Mouse (Mus musculus) lung, embryonic 16.5 days (tissue): ENCODE data around the gene Hist1h2bk. TPM values are rescaled to one million over a fixed set of nuclear protein-coding genes. Genes with fewer than 3 reads are reported as not detected.

Experiments used
- ATAC-seq: fragments of 200-750 bp; cut with Nextera tagmentation; 2 replicates; pipeline ENCODE4 v1.8.0; 2017; ENCODE audit warnings: low read depth, mild to moderate bottlenecking, moderate library complexity
- H3K27ac ChIP-seq: fragments of 300-500 bp; sonication (generic); 2 replicates; pipeline ENCODE4 v1.5.1; 2014; ENCODE audit warnings: mild to moderate bottlenecking, control low read depth, low read length
- H3K27me3 ChIP-seq: fragments of 300-500 bp; sonication (generic); 2 replicates; pipeline ENCODE4 v1.6.1; 2014; ENCODE audit warnings: low read depth, low read length, mixed read lengths; ENCODE audit not compliant: control insufficient read depth, insufficient read depth
- H3K36me3 ChIP-seq: fragments of 300-500 bp; sonication (generic); 2 replicates; pipeline ENCODE4 v1.6.1; 2014; ENCODE audit warnings: low read length; ENCODE audit not compliant: control insufficient read depth, insufficient read depth
- H3K4me1 ChIP-seq: fragments of 300-500 bp; sonication (generic); replicated peaks from 2 replicates; pipeline ENCODE4 v1.6.1; 2014; ENCODE audit warnings: low read length, mixed read lengths; ENCODE audit not compliant: control insufficient read depth, insufficient read depth
- H3K4me2 ChIP-seq: fragments of 300-500 bp; sonication (generic); 2 replicates; pipeline ENCODE4 v1.6.1; 2014; ENCODE audit warnings: low read depth, low read length, control low read depth
- H3K4me3 ChIP-seq: fragments of 300-500 bp; sonication (generic); 2 replicates; pipeline ENCODE4 v1.5.1; 2014; ENCODE audit warnings: mild to moderate bottlenecking, low read length, control low read depth
- H3K9ac ChIP-seq: fragments of 300-500 bp; sonication (generic); 2 replicates; pipeline ENCODE4 v1.6.1; 2014; ENCODE audit warnings: low read length, control low read depth
- H3K9me3 ChIP-seq: fragments of 300-500 bp; sonication (generic); 2 replicates; pipeline ENCODE4 v1.6.1; 2016; ENCODE audit warnings: low read length; ENCODE audit not compliant: control insufficient read depth
- WGBS: fragments of 180-500 bp; shearing (Covaris S2); extraction: QIAGEN DNeasy Blood & Tissue Kit; methylation state at CpG from one replicate; pipeline ENCODE4 v1.1.7; 2014; 5-methylcytosine and 5-hydroxymethylcytosine counted together
- polyA plus RNA-seq: library from polyadenylated mRNA; unstranded; fragments of >200 nt; fragmentation: Nextera tagmentation; extraction: Ambion mirVana; gene quantifications from 2 replicates; pipeline ENCODE4 v1.2.1, GENCODE M21; 2015

The Hist1h2bk gene
- polyA plus RNA-seq, 1 experiment from 2014 or later, result 6.6 TPM

DNA sequence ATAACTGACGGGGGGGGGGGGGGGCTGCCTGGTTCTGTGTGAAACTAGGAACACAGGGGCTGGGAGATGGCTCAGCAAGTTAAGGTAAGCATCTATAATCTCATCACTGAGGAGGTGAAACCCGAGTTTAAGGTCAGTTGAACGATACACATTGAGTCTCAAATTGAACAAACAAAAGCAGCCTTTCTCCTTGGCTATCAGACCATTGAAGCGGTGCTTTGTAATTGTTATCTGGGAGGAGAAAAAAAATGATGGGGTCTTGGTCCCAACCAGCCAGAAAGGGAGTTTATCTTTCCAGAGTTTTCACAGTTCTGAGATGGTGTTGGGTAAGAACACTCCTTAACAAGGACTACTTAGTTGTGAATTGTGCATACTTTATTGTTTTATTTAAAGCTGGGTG lies 37.8 kb upstream of the Hist1h2bk start:
- Histone ChIP-seq H3K27ac (no peak overlapping the region), H3K4me3 (no peak overlapping the region), H3K36me3 (no peaks in the 10 kb centered on the region), H3K9ac (no peak overlapping the region), H3K27me3 (peaks cover 49% of the 10 kb centered on the region), H3K4me2 (no peak overlapping the region), H3K4me1 (peaks cover 10% of the 10 kb centered on the region; the same call in 1 of the 2 replicates), H3K9me3 (no peaks in the 10 kb centered on the region)
- WGBS, result 8% methylated on average over 4 of the region's 4 CpGs
- ATAC-seq, result no peak

DNA sequence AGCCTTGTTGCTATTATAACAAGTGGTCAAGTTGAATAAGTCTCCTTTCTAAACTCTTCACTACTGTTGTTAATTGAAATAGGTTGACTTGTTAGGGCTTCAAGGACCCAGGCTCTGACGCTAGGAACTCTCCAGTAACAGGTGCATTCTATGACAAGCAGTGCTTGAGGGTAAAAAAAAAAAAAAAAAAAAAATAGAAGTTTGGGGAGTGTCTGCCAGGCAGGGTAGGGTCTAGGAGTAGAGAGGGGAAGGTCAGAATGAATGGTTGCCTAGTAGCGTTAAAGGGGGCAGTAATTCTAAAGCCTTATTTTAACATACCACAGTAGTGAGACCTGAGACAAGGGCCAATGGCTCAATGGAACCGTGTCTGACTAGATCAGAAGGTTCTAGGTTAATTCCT lies 37.3 kb upstream of the Hist1h2bk start:
- H3K27me3 ChIP-seq, result peaks cover 54% of the 10 kb centered on the region
- peaks cover 10% of the 10 kb centered on the region; the same call in 1 of the 2 replicates for H3K4me1 ChIP-seq
- no peak overlapping the region for H3K4me2 ChIP-seq
- H3K4me3 ChIP-seq, result no peak overlapping the region
- H3K9me3 ChIP-seq, result no peaks in the 10 kb centered on the region
- H3K9ac ChIP-seq, result no peak overlapping the region
- H3K36me3 ChIP-seq, result no peaks in the 10 kb centered on the region
- no peak for ATAC-seq
- no peak overlapping the region for H3K27ac ChIP-seq
- 18% methylated on average over 3 of the region's 3 CpGs for WGBS

DNA sequence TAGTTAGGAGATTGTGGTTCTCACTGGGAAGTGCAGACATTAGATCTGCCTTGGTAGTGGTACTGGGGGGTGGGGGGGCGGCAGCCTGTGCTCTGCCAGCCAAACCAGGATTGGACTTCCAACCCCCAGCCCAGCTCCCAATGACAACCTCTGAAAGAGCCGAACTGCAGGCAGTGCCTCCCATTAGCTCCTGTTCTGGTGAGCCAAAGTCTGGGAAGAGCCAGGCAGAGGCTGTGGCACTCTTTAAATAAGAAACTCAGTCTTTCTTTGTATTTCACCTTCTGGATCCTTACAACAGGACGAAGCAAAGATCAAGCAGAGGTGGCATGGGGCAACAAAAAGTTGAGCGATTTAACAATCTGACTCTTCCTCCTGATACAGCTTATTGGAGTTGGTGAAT lies 36.5 kb upstream of the Hist1h2bk start:
- 46% methylated on average over 4 of the region's 4 CpGs for WGBS
- Histone ChIP-seq H3K27me3 (peaks cover 61% of the 10 kb centered on the region), H3K4me3 (no peak overlapping the region), H3K9me3 (no peaks in the 10 kb centered on the region), H3K4me2 (no peak overlapping the region), H3K27ac (no peak overlapping the region), H3K4me1 (peaks cover 10% of the 10 kb centered on the region; the same call in 1 of the 2 replicates), H3K9ac (no peak overlapping the region), H3K36me3 (no peaks in the 10 kb centered on the region)
- ATAC-seq, result no peak

DNA sequence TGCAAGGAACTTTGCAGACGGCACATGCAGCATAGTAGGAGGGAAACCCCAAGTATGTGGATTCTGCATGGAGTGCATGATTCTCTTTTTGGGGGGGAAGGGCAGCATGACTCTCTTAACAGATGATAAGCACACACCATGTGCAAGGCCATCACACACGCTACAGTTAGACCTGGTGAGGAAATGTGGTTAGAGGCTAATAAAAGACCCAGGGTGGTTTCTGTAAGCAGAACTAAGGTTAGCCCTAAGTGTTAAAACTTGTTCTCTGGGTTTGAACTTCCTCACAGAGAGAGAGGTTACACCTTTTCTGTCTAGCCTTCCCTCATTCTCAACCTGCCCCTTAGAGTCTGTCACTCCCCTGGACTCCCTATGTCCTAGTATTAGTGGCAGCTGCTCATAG lies 34.3 kb upstream of the Hist1h2bk start:
- Histone ChIP-seq H3K27ac (no peak overlapping the region), H3K9me3 (no peaks in the 10 kb centered on the region), H3K36me3 (no peaks in the 10 kb centered on the region), H3K9ac (no peak overlapping the region), H3K4me1 (peaks cover 13% of the 10 kb centered on the region), H3K4me2 (0 out of 2 replicates have a peak overlapping the region, but pooled peaks have one; percentile 18), H3K4me3 (no peak overlapping the region), H3K27me3 (peaks cover 69% of the 10 kb centered on the region)
- 57% methylated on average over 2 of the region's 2 CpGs for WGBS
- ATAC-seq, result no peak

DNA sequence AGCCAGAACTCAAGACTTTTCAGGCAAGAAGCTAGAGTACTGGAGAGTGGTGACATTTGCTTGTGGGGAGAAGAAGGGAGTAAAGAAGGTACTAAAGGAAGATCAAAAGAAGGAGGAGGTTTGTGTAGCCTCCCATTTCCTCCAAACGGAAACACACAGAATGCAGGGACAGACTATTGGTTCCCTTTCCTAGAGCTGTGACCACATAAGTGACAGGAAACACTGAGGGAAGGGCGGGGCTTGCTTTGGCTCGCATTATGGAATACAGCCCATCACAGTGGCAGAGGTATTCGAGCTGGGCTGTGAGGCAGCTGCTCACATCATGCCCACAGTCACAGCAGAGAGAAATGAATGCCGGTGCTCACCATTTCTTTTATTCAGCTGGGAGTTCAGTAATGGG lies 33.8 kb upstream of the Hist1h2bk start:
- H3K4me3 ChIP-seq, result no peak overlapping the region
- H3K9ac ChIP-seq, result no peak overlapping the region
- peaks cover 13% of the 10 kb centered on the region for H3K4me1 ChIP-seq
- peaks cover 69% of the 10 kb centered on the region for H3K27me3 ChIP-seq
- no peak overlapping the region for H3K27ac ChIP-seq
- H3K36me3 ChIP-seq, result no peaks in the 10 kb centered on the region
- 13% methylated on average over 5 of the region's 5 CpGs for WGBS
- ATAC-seq, result no peak
- H3K9me3 ChIP-seq, result no peaks in the 10 kb centered on the region
- H3K4me2 ChIP-seq, result 0 out of 2 replicates have a peak overlapping the region, but pooled peaks have one; percentile 18

DNA sequence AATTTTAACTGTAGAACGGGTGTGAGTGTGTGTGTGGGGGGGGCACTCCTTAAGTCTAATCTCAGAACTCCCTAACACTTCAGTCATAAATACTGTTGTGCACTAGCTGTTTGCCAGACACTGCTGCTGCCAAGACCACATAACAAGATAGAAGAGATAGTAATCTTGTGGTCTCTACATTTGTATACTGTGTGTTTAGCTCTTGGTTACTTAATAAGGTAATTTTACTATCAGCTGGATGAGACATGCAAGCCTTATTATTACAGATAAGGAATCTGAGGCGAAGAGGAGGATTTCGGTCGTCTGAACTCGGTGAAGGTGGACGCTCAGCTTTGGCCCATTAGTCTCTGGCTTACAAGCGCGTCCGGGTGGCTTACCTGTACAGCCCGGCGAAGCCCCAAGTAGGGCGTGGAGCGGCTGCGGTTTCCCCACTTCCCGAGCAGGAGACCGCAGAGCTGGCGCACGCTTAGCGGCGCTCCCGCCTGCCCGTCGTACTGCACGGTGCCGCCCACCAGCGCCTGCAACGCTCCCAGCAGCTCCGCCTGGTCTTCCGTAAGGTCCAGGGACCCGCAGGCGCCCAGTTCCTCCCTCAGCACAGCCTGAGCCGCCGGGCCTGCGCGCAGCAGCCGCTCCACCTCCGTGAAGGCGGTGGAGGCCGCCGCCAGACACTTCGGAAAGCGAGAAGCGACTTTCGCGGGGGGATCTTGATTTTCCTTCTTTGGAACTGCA lies 29.9 kb upstream of the Hist1h2bk start:
- Histone ChIP-seq H3K4me1 (peaks cover 15% of the 10 kb centered on the region), H3K4me2 (peak overlapping the region; percentile 99), H3K4me3 (peak overlapping the region; percentile 70), H3K9me3 (no peaks in the 10 kb centered on the region), H3K27ac (peak overlapping the region; percentile 46), H3K27me3 (peaks cover 75% of the 10 kb centered on the region), H3K9ac (peak overlapping the region; percentile 64), H3K36me3 (no peaks in the 10 kb centered on the region)
- WGBS, result under 1% methylated on average over 45 of the region's 45 CpGs
- ATAC-seq, result peak; percentile 92

DNA sequence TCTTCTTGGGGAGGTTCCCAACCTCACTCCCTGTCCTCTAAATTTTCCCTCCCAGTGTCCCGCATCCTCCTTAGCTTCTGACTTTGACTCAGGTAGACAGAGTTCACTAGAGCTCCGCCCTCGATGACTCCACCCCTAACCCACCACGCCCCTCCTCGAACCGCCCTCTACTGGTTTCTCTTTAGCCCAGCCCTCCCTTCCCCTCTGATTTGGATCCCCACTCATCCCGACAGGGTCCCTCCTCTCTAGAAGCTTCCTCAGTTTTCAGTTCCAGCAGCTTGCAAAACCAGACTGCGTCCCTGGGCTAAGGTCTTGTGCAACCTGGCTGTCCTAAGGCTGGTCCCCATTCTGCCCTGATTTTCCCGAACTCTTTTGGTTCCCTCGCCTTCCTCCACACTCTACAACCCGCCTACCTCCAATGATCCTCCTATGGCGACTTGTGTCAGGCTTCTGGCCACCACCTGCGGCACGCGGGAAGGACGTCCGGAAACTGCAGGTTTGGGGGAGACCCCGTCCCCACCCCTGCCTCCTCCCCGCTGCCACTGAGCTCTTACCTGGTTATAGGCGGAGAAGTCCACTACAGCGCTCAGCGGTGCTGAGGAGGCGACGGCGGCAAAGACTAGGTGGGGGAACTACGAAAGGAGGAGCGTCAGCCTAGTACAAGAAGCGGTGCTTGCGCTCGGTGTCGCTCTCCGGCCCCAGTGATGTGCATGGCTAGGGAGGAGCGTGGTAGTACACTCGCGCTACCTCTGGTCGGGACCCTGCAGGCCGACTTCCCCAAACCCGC lies 29.1 kb upstream of the Hist1h2bk start:
- Histone ChIP-seq H3K4me2 (peak overlapping the region; percentile 99), H3K27ac (peak overlapping the region; percentile 46), H3K9ac (peak overlapping the region; percentile 64)

DNA sequence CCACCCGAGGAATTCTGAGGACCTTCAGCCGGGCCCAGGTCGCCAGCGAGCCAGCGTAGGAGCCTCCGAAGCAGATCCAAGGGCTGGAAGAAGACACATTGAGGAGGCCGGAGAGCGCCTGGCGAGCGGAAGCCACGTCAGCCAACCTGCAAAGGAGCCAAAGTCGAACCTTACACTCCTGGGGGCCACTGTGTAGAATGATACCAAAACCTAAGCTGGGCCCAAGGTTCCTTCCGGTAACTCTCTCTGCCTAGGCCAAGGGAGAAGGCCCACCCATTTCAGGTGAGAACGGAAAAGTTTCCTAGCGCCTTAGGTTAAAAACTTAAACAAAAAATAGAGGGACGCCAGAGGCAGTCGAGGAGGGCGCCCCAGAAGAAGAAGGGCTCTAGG lies 28.6 kb upstream of the Hist1h2bk start:
- no peaks in the 10 kb centered on the region for H3K9me3 ChIP-seq
- ATAC-seq, result no peak
- H3K27me3 ChIP-seq, result peaks cover 72% of the 10 kb centered on the region
- peaks cover 15% of the 10 kb centered on the region for H3K4me1 ChIP-seq
- H3K36me3 ChIP-seq, result no peaks in the 10 kb centered on the region
- H3K27ac ChIP-seq, result no peak overlapping the region
- H3K9ac ChIP-seq, result peak overlapping the region; percentile 60
- WGBS, result 3% methylated on average over 18 of the region's 18 CpGs
- peak overlapping the region; percentile 70 for H3K4me3 ChIP-seq
- peak overlapping the region; percentile 99 for H3K4me2 ChIP-seq

More for the DNA sequence above, 29.1 kb upstream of the Hist1h2bk start:
- Histone ChIP-seq H3K4me1 (peaks cover 15% of the 10 kb centered on the region), H3K9me3 (no peaks in the 10 kb centered on the region), H3K27me3 (peaks cover 70% of the 10 kb centered on the region), H3K36me3 (no peaks in the 10 kb centered on the region), H3K4me3 (peak overlapping the region; percentile 70)
- peak; percentile 95 for ATAC-seq
- under 1% methylated on average over 38 of the region's 38 CpGs for WGBS

DNA sequence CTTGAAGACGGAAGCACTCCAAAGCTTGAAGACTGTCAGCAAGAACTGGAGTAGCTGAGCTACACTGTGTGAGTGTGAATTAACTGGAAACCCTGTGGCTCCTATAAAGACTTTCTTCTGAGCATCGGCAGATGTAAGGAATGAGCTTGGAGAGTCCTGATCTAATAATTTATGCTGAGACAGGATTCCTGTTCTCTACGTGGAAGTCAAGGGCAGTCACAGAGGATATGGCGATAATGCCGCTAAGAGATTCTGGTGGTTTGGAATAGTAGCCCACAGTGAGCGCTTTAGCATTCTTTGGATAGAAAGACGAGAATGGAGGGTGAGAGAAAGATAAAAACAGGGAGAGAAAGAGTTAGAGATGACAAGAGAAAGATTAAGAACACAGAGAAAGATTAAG lies 27.8 kb upstream of the Hist1h2bk start:
- H3K27me3 ChIP-seq, result peaks cover 76% of the 10 kb centered on the region
- no peak for ATAC-seq
- no peaks in the 10 kb centered on the region for H3K36me3 ChIP-seq
- no peak overlapping the region for H3K9ac ChIP-seq
- H3K4me3 ChIP-seq, result no peak overlapping the region
- 47% methylated on average over 7 of the region's 7 CpGs for WGBS
- no peaks in the 10 kb centered on the region for H3K9me3 ChIP-seq
- no peak overlapping the region for H3K27ac ChIP-seq
- H3K4me2 ChIP-seq, result no peak overlapping the region
- peaks cover 15% of the 10 kb centered on the region for H3K4me1 ChIP-seq
